Comparison of ENCODE assay signal across 17 mouse cellular contexts in the genomic region with DNA sequence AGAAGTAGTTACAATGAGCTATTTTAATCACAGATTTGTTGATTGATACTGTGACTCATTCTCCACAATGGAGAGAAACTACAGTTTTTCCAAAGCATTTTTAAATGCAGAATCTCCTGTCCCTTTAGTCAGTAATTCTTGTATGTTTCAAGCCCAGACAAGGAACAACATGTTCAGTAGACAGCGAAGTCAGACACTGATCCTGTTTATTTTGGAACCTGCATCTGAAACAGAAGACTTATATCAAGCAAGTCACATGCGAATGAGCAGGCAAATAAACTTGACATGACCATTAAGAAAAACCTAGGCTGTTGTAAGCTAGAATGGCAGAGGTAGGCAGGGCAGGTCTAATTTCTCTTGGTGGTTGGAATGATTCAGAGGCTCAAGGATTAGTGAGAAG. TPM values are rescaled to one million over a fixed set of nuclear protein-coding genes. Genes with fewer than 3 reads are reported as not detected.
"Had no signal": no experiment of that assay in that cellular context is flagged by ENCODE, and none has a peak within 500 bp of the region (broad histone marks: within the 10 kb centered on the region; RNA-seq: fewer than 3 reads in every experiment).

No protein-coding gene starts in this region.

- DNase-seq: lung, adult 2 months; lung, postnatal 14 days; lung, postnatal 36 days; right cerebral cortex, postnatal 14 days; thymus, adult 2 months; thymus, postnatal 25 days; thymus, postnatal 4 days had no signal

- H3K4me2 ChIP-seq: lung, embryonic 15.5 days; midbrain, embryonic 11.5 days; midbrain, embryonic 13.5 days; midbrain, embryonic 15.5 days; neural tube, embryonic 12.5 days; stomach, embryonic 15.5 days had no signal

- H3K36me3 ChIP-seq: lung, embryonic 15.5 days; midbrain, embryonic 13.5 days; midbrain, embryonic 15.5 days; neural tube, embryonic 12.5 days; stomach, embryonic 15.5 days had no signal

- H3K4me1 ChIP-seq: neural tube, embryonic 12.5 days; stomach, embryonic 15.5 days had no signal

- ATAC-seq: lung, postnatal 0 days; midbrain, embryonic 13.5 days; midbrain, embryonic 15.5 days had no signal

- H3K4me3 ChIP-seq: lung, embryonic 15.5 days; megakaryocyte, embryonic 14.5 days; midbrain, embryonic 13.5 days; midbrain, embryonic 15.5 days; neural tube, embryonic 12.5 days; stomach, embryonic 15.5 days had no signal

- H3K9ac ChIP-seq: lung, embryonic 15.5 days; midbrain, embryonic 13.5 days; midbrain, embryonic 15.5 days; neural tube, embryonic 12.5 days; stomach, embryonic 15.5 days had no signal

- H3K27me3 ChIP-seq: lung, embryonic 15.5 days; midbrain, embryonic 13.5 days; midbrain, embryonic 15.5 days; neural tube, embryonic 12.5 days; stomach, embryonic 15.5 days had no signal

- H3K27ac ChIP-seq: lung, embryonic 15.5 days; macrophage; midbrain, embryonic 13.5 days; midbrain, embryonic 15.5 days; neural tube, embryonic 12.5 days; stomach, embryonic 15.5 days; stomach, postnatal 0 days had no signal

- H3K9me3 ChIP-seq: lung, embryonic 15.5 days; midbrain, embryonic 13.5 days; midbrain, embryonic 15.5 days; neural tube, embryonic 12.5 days; stomach, embryonic 15.5 days had no signal

RNA-seq across cellular contexts. Expression of a gene that starts 2.0 kb away (rescaled TPM):
- polyA plus RNA-seq: macrophage had no signal
